Mouse (Mus musculus) CH12.LX (cell line): Measurements from ENCODE around the gene Kmt5a. TPM values are rescaled to one million over a fixed set of nuclear protein-coding genes. Genes with fewer than 3 reads are reported as not detected.

ENCODE experiments used
- DNase-seq: peaks from one replicate; pipeline ENCODE4 v3.0.0-alpha.2; 2013; ENCODE audit errors: extremely low read depth
- H3K27ac ChIP-seq: 2 replicates; pipeline ENCODE4 v1.5.1; 2012; ENCODE audit warnings: low read depth, mild to moderate bottlenecking, control low read depth, moderate library complexity; ENCODE audit not compliant: insufficient read depth
- H3K27me3 ChIP-seq: replicated peaks from 2 replicates; pipeline ENCODE3; 2012; ENCODE audit warnings: inconsistent platforms
- H3K36me3 ChIP-seq, 2 experiments: replicated peaks in 1 of 2; 2 replicates each; pipeline versions ENCODE3 to v1.6.1; 2012; ENCODE audit warnings: inconsistent platforms in 1 of 2, low read length in 1 of 2, mild to moderate bottlenecking in 1 of 2, mixed read lengths in 1 of 2, moderate library complexity in 1 of 2; ENCODE audit not compliant: control insufficient read depth in 1 of 2, insufficient read depth in 1 of 2
- H3K4me1 ChIP-seq, 2 experiments: 2 replicates each; pipeline ENCODE4 v1.6.1; 2012; ENCODE audit warnings: inconsistent platforms in 1 of 2, moderate library complexity in 1 of 2; ENCODE audit not compliant: insufficient read depth in 2 of 2, control insufficient read depth in 1 of 2
- H3K4me2 ChIP-seq: 2 replicates; pipeline ENCODE4 v1.6.1; 2012; ENCODE audit warnings: low read depth, mild to moderate bottlenecking, control low read depth; ENCODE audit not compliant: poor library complexity, insufficient read depth, severe bottlenecking
- H3K4me3 ChIP-seq, 3 experiments: fragments of 150-350 bp in 1 of 3; sonication (generic) in 1 of 3; replicated peaks in 1 of 3; 2 replicates each; pipeline versions ENCODE3 to v1.5.1; 2011 to 2012; ENCODE audit warnings: low read depth in 2 of 3, low read length in 2 of 3, mild to moderate bottlenecking in 2 of 3, moderate library complexity in 2 of 3, control low read depth in 1 of 3, improper control_type of control experiment in 1 of 3, inconsistent platforms in 1 of 3, mixed read lengths in 1 of 3; ENCODE audit not compliant: poor library complexity in 1 of 3
- H3K79me2 ChIP-seq: replicated peaks from 2 replicates; pipeline ENCODE4 v1.6.1; 2012; ENCODE audit warnings: mild to moderate bottlenecking, moderate library complexity; ENCODE audit not compliant: control insufficient read depth, poor library complexity, insufficient read depth, severe bottlenecking; ENCODE audit errors: extremely low read depth
- H3K9ac ChIP-seq: 2 replicates; pipeline ENCODE4 v1.6.1; 2012; ENCODE audit warnings: low read depth, mild to moderate bottlenecking, control low read depth, moderate library complexity; ENCODE audit not compliant: insufficient read depth
- H3K9me3 ChIP-seq: replicated peaks from 2 replicates; pipeline ENCODE3; 2012; ENCODE audit warnings: low read length, inconsistent platforms, mixed read lengths
- BHLHE40 ChIP-seq: IDR thresholded peaks from 2 replicates; pipeline ENCODE4 v1.6.1; 2011; ENCODE audit warnings: mild to moderate bottlenecking, low read depth, low read length, improper control_type of control experiment
- CTCF ChIP-seq, 2 experiments: IDR thresholded peaks in 1 of 2; conservative IDR thresholded peaks in 1 of 2; 2 replicates each; pipeline ENCODE4 v1.5.1; 2011 to 2012; ENCODE audit warnings: low read depth in 2 of 2, low read length in 2 of 2, improper control_type of control experiment in 1 of 2, inconsistent platforms in 1 of 2, mild to moderate bottlenecking in 1 of 2, moderate library complexity in 1 of 2
- E2F4 ChIP-seq: IDR thresholded peaks from 2 replicates; pipeline ENCODE4 v1.6.1; 2011; ENCODE audit warnings: low read depth, low read length, improper control_type of control experiment; ENCODE audit not compliant: insufficient replicate concordance
- EP300 ChIP-seq: IDR thresholded peaks from 2 replicates; pipeline ENCODE4 v1.6.1; 2011; ENCODE audit warnings: low read length, improper control_type of control experiment
- ETS1 ChIP-seq: conservative IDR thresholded peaks from 2 replicates; pipeline ENCODE4 v1.6.1; 2012; ENCODE audit warnings: low read depth, mild to moderate bottlenecking, inconsistent platforms, low read length, improper control_type of control experiment, moderate library complexity
- GABPA ChIP-seq: IDR thresholded peaks from 2 replicates; pipeline ENCODE4 v1.6.1; 2012; ENCODE audit warnings: low read depth, low read length, improper control_type of control experiment, inconsistent platforms; ENCODE audit not compliant: insufficient replicate concordance
- HCFC1 ChIP-seq: IDR thresholded peaks from 2 replicates; pipeline ENCODE4 v1.6.1; 2012; ENCODE audit warnings: low read depth, mild to moderate bottlenecking, inconsistent platforms, low read length, improper control_type of control experiment
- IRF4 ChIP-seq: IDR thresholded peaks from 2 replicates; pipeline ENCODE4 v1.6.1; 2014; ENCODE audit warnings: low read depth, mild to moderate bottlenecking, inconsistent platforms, low read length, improper control_type of control experiment
- JUN ChIP-seq: IDR thresholded peaks from 2 replicates; pipeline ENCODE4 v1.6.1; 2011; ENCODE audit warnings: low read depth, mild to moderate bottlenecking, low read length, improper control_type of control experiment, moderate library complexity; ENCODE audit not compliant: insufficient read depth
- MAFK ChIP-seq: IDR thresholded peaks from 2 replicates; pipeline ENCODE4 v1.6.1; 2011; ENCODE audit warnings: low read length, improper control_type of control experiment; ENCODE audit not compliant: insufficient replicate concordance
- MAX ChIP-seq: IDR thresholded peaks from 2 replicates; pipeline ENCODE4 v1.6.1; 2011; ENCODE audit warnings: low read length, improper control_type of control experiment
- MXI1 ChIP-seq: IDR thresholded peaks from 2 replicates; pipeline ENCODE4 v1.6.1; 2011; ENCODE audit warnings: mild to moderate bottlenecking, low read depth, low read length, improper control_type of control experiment
- NELFE ChIP-seq: IDR thresholded peaks from 2 replicates; pipeline ENCODE4 v1.6.1; 2011; ENCODE audit warnings: low read depth, low read length, improper control_type of control experiment
- PAX5 ChIP-seq: IDR thresholded peaks from 2 replicates; pipeline ENCODE4 v1.6.1; 2012; ENCODE audit warnings: low read length, inconsistent platforms, mixed read lengths
- POLR2A ChIP-seq: IDR thresholded peaks from 2 replicates; pipeline ENCODE4 v1.6.1; 2011; ENCODE audit warnings: low read depth, mild to moderate bottlenecking, improper control_type of control experiment, low read length
- POLR2AphosphoS2 ChIP-seq: IDR thresholded peaks from 2 replicates; pipeline ENCODE4 v1.6.1; 2011; ENCODE audit warnings: low read depth, low read length, improper control_type of control experiment
- RAD21 ChIP-seq: IDR thresholded peaks from 2 replicates; pipeline ENCODE4 v1.6.1; 2011; ENCODE audit warnings: low read depth, mild to moderate bottlenecking, low read length, improper control_type of control experiment, moderate library complexity
- SMC3 ChIP-seq: IDR thresholded peaks from 2 replicates; pipeline ENCODE4 v1.6.1; 2011; ENCODE audit warnings: low read depth, low read length, improper control_type of control experiment
- UBTF ChIP-seq: IDR thresholded peaks from 2 replicates; pipeline ENCODE4 v1.6.1; 2012; ENCODE audit warnings: low read depth, mild to moderate bottlenecking, inconsistent platforms, low read length, improper control_type of control experiment, moderate library complexity
- USF2 ChIP-seq: conservative IDR thresholded peaks from 2 replicates; pipeline ENCODE4 v1.6.1; 2011; ENCODE audit warnings: low read depth, low read length, improper control_type of control experiment
- ZC3H11A ChIP-seq: IDR thresholded peaks from 2 replicates; pipeline ENCODE4 v1.6.1; 2012; ENCODE audit warnings: low read depth, mild to moderate bottlenecking, inconsistent platforms, low read length, improper control_type of control experiment
- ZKSCAN1 ChIP-seq: IDR thresholded peaks from 2 replicates; pipeline ENCODE4 v1.6.1; 2012; ENCODE audit warnings: low read depth, inconsistent platforms, low read length, improper control_type of control experiment, borderline replicate concordance
- ZMIZ1 ChIP-seq: IDR thresholded peaks from 2 replicates; pipeline ENCODE4 v1.6.1; 2012; ENCODE audit warnings: low read depth, mild to moderate bottlenecking, inconsistent platforms, low read length, improper control_type of control experiment
- ZNF384 ChIP-seq: IDR thresholded peaks from 2 replicates; pipeline ENCODE4 v1.6.1; 2012; ENCODE audit warnings: low read depth, low read length, improper control_type of control experiment, inconsistent platforms
- dilution Hi-C: fragments of 300-500 bp; cut with MboI; formaldehyde crosslinking; loops from 2 replicates; pipeline ENCODE4 v1.14.3; 2020; ENCODE audit warnings: low sequenced_read_pairs; ENCODE audit not compliant: extremely low pct_unique_long_range_greater_than_20kb, extremely low pct_ligation_motif_present
- in situ Hi-C: fragments of 300-500 bp; cut with MboI; formaldehyde crosslinking; loops from 3 replicates; pipeline ENCODE4 v1.14.3; 2019; ENCODE audit warnings: low sequenced_read_pairs, low pct_ligation_motif_present, low pct_unique_long_range_greater_than_20kb, mixed read lengths
- polyA plus RNA-seq: library from polyadenylated mRNA; unstranded; fragments of >175 nt; gene quantifications from 2 replicates; pipeline ENCODE4 v1.2.1, GENCODE M21; 2012; ENCODE audit warnings: low read depth; ENCODE audit not compliant: insufficient read length
- total RNA-seq, 2 experiments: library from RNA; depleted of rRNA; stranded (reverse); fragments of 300-350 nt in 1 of 2; fragments of >200 nt in 1 of 2; gene quantifications; 2 replicates each; pipeline ENCODE4 v1.2.3; 2012 to 2014

The Kmt5a gene
- total and polyA plus RNA-seq, 3 experiments, result 55.3 to 151 (median 62.8) TPM

GRCm38 (mm10) chr5:124509200-124509599 lies 69.5 kb downstream of the Kmt5a start:
- dilution Hi-C loops, result no loop called here
- Histone ChIP-seq H3K27me3 (no peaks in the 10 kb centered on the region), H3K9ac (no peak overlapping the region), H3K36me3 (peaks cover under 1 to 17% of the 10 kb centered on the region in 2 experiments), H3K4me2 (no peak overlapping the region), H3K27ac (no peak overlapping the region), H3K79me2 (no peaks in the 10 kb centered on the region), H3K4me3 (no peak overlapping the region), H3K9me3 (no peaks in the 10 kb centered on the region), H3K4me1 (peaks cover 7 to 15% of the 10 kb centered on the region in 2 experiments; a peak in 3 of 4 replicates)
- DNase-seq, result no peak
- TF ChIP-seq POLR2A (no peak), MAX (no peak), EP300 (no peak), ZMIZ1 (no peak), MXI1 (no peak), ZC3H11A (no peak), CTCF (conservative IDR thresholded peaks at IDR 0.05 in 1 of 2, IDR thresholded peaks at IDR 0.05 in 1 of 2; ENCODE audit: low read depth in 2 of 2, low read length in 2 of 2) (no peak), ZNF384 (no peak), UBTF (no peak), POLR2AphosphoS2 (no peak), MAFK (no peak), JUN (no peak), E2F4 (no peak), GABPA (no peak), SMC3 (no peak), HCFC1 (no peak)
- in situ Hi-C loops, result no loop called here

- DNase-seq, result no peak
- no peak for TF ChIP-seq CTCF (conservative IDR thresholded peaks at IDR 0.05 in 1 of 2, IDR thresholded peaks at IDR 0.05 in 1 of 2; ENCODE audit: low read depth in 2 of 2, low read length in 2 of 2)
- no peak for TF ChIP-seq BHLHE40
- TF ChIP-seq IRF4, result no peak
- no peak for TF ChIP-seq RAD21
- TF ChIP-seq PAX5, result no peak
- no peak for TF ChIP-seq NELFE
- TF ChIP-seq ZKSCAN1, result no peak
- no peak for TF ChIP-seq JUN
- TF ChIP-seq HCFC1, result no peak
- TF ChIP-seq ETS1, result no peak
- no peak for TF ChIP-seq USF2
- Histone ChIP-seq H3K27ac (no peak overlapping the region), H3K36me3 (peaks cover 5 to 21% of the 10 kb centered on the region in 2 experiments), H3K9me3 (no peaks in the 10 kb centered on the region), H3K4me3 (no peak overlapping the region), H3K9ac (no peak overlapping the region), H3K27me3 (no peaks in the 10 kb centered on the region), H3K79me2 (no peaks in the 10 kb centered on the region), H3K4me2 (no peak overlapping the region), H3K4me1 (peaks cover 10 to 19% of the 10 kb centered on the region in 2 experiments)
- dilution Hi-C loops (no loop called here), in situ Hi-C loops (no loop called here)
Measured at GRCm38 (mm10) chr5:124509742-124510237, 70.1 kb downstream of the Kmt5a start.
